Mouse (Mus musculus) cortical plate, adult 2 months (tissue): ENCODE data around the gene Lpcat3.
"Not testable (repeated sequence)": the region's sequence is repeated elsewhere in the genome, so short reads cannot be mapped to it uniquely, and the experiment has no call there.

Experiments used
- CTCF ChIP-seq: fragments of 200-500 bp; IDR thresholded peaks from 2 replicates; pipeline ENCODE4 v1.5.1; 2011; ENCODE audit warnings: mild to moderate bottlenecking, control low read depth, low read length; ENCODE audit not compliant: insufficient read depth; ENCODE audit errors: extremely low read depth
- POLR2A ChIP-seq: fragments of 200-500 bp; IDR thresholded peaks from 2 replicates; pipeline ENCODE4 v1.6.1; 2011; ENCODE audit warnings: mild to moderate bottlenecking, low read length, control low read depth; ENCODE audit not compliant: insufficient read depth; ENCODE audit errors: extremely low read depth

DNA sequence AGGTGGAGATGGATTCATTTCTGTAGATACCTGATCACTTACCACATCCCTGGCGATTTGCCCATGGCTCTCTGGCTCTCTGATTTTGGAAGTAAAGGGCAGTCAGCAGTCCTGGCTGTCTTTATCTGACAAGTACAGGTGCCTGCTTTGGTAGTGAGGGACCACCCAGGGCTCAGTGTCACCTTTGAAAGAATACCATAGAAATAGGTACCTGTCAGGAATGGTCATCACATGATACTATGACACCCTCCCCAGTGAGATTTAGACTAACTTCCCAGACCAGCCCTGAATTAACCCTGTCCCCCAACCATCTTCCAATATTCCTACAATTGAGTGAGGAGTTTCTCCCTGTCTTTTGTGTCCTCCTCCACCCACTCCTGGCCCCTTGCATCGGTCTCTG is 26.8 kb upstream of the Lpcat3 start, which contains the start of gene C1s2:
- not testable (repeated sequence) for TF ChIP-seq POLR2A, CTCF
